Mouse (Mus musculus) right cerebral cortex, postnatal 25 days (tissue): ENCODE measurements at regions not wholly inside any gene's neighbourhood (a gene's known extent, or its start where the extent isn't known, plus 50 kb on each side); places are given as distances from the start of the nearest gene placed in this dataset.
"Not testable (repeated sequence)": the region's sequence is repeated elsewhere in the genome, so short reads cannot be mapped to it uniquely, and the experiment has no call there.

Source experiments
- DNase-seq: peaks from one replicate; pipeline ENCODE4 v3.0.0; 2022

DNA sequence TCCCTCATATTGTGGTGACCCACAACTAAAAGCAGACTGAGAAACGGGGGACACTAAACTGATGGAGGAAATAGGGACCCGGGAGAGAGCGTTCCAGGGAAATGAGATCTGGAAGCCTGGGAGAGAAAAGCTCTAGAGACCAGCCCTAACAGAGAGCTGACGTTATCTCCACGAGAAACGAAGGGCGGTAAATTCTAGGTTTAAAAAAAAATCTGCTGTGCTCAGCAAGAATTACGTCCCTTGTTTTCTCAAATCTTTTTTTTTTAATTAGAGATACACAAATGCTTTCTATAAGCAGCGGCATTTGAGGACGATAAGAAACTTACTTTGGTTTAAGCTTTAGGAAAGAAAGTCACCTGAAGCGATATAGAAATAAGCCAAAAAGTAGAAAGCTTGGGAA is 145.7 kb downstream of the Cand1 start:
- DNase-seq: no peak

GRCm38 (mm10) chr10:119087886-119088285 is 152.0 kb downstream of the Cand1 start:
- no peak for DNase-seq

DNA sequence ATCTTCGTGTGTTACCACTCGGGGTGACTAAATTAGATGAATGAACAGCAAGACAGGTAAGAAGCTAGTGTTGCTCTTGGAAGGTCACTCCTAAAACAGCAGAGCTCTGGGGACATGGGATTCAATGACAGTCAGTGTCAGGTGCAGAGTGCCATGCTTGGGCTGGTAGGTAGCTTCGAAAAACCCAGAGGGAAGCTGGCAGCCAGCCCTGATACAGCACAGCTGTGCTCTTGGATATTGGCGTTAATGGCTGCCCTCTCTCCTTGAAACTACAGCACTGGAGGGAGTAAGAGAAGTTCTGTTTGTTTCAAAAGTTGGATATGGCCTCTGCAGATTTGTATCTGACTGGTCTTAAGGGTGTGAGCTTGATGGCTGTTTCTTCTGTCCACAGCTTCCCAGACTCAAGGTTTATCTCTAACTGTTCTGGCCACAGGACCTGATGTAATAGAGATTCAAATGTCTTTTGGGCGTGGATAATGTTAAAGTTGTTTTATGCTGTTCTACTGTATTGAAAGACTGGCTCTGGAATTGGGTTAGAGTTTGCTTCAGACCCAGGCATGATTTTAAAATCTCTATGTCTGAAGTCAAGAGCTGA is 152.7 kb downstream of the Cand1 start:
- no peak for DNase-seq

- DNase-seq: no peak
Observed at GRCm38 (mm10) chr10:119086450-119086849, 153.4 kb downstream of the Cand1 start.

GRCm38 (mm10) chr10:119083431-119083830 is 156.4 kb downstream of the Cand1 start:
- no peak for DNase-seq

- DNase-seq: no peak
Observed at GRCm38 (mm10) chr10:119082861-119083260, 157.0 kb downstream of the Cand1 start.

- not testable (repeated sequence) for DNase-seq
Observed at GRCm38 (mm10) chr10:119081766-119082165, 158.1 kb downstream of the Cand1 start.

GRCm38 (mm10) chr10:119076100-119076566 is 163.7 kb downstream of the Cand1 start:
- DNase-seq: no peak

GRCm38 (mm10) chr10:119074887-119075286 is 165.0 kb downstream of the Cand1 start:
- no peak for DNase-seq

DNA sequence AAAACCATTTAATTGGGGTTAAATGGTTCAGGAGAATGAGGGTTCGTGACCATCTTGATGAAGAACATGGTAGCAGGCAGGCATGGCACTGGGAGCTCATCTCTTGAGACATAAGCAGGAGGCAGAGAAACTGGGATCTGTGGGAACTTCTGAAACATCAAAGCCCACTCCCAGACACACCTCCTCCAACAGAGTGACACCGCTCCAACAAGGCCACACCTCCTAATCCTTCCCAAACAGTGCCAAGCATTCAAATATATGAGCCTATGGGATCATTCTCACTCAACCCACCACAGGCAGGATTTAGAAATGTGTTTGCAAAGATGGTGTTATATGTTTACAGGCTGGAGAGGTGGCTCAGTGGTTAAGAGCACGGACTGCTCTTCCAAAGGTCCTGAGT is 165.9 kb downstream of the Cand1 start:
- DNase-seq: no peak

DNA sequence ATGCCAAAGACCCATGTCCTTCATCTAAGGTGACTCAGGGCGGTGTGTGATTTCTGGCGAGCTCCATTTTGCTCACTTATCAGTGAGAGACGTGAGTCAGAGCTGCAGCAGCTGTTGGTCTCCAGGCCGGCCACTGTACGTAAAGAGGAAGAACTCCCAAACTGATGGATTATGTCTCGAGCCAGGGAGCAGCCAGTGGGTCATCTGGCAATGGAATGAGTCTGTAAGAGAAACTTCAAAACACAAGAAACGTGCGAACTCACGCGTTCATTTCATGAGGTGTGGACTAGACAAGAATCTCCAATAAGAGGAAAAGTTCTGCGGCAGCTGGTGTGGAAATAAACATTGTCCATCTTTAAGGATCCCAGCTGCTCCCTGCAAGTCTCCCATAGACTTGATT is 170.4 kb downstream of the Cand1 start:
- no peak for DNase-seq

- no peak for DNase-seq
Observed at GRCm38 (mm10) chr10:119067838-119068237, 172.0 kb downstream of the Cand1 start.

GRCm38 (mm10) chr10:119067366-119067765 is 172.5 kb downstream of the Cand1 start:
- DNase-seq: no peak

GRCm38 (mm10) chr10:119065974-119066373 is 173.9 kb downstream of the Cand1 start:
- DNase-seq: peak; percentile 54

DNA sequence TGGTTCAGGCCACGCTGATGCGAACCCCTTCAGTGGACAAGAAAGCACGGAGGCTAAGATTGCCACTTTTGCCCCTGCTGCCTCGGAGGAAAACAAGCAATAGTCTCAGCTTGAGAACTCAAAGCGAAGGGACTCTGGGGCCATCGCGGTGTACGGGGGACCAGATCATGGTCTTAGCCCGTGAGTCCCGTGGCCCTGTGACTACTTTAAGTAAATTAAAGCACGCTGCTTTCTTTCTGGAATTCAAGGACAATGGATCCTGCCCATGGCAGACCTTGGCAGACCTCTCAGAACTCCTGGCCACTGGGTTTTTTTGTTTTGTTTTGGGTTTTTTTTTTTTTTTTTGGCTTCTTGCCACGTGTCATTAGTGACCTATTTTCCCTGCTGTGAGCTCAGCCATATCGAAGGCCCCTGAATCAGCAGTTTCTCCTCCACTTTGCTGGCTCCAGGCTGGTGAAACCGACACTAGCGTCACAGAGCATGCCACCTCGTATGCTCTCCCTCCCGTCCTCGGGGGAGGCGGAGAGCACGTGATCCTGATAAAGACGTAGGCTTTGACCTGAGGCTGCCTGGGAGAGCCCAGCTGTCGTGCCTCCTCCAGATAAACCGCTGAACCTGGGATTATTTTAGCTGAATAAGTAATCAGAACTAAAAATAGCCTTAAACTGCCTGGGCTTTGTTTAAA is 174.6 kb downstream of the Cand1 start:
- no peak for DNase-seq

- DNase-seq: no peak
Observed at GRCm38 (mm10) chr10:119064218-119064617, 175.6 kb downstream of the Cand1 start.

DNA sequence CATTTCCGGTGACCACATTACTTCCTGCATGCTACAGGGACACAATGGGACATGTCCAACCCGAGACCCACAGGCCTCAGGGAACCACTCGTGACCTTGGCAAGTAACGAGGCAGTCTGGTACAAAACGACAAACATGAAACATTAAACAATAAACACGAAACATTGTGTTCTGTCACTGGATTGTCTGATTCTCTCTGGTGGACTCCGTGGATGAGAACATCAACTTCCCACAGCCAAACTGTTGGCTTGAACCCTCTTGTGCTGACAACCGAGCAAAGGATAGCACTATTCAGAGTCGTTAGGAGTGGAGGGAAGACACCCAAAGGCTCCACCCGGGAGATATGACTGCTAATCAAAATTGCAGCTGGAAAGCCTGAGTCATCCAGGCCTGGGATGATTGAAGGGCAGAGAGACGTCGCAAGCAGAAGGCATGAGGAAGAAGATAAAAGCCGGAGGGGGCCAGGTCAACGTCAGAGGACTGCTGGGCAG is 176.6 kb downstream of the Cand1 start:
- no peak for DNase-seq

GRCm38 (mm10) chr10:119061958-119062599 is 177.8 kb downstream of the Cand1 start:
- DNase-seq: no peak

- no peak for DNase-seq
Observed at GRCm38 (mm10) chr10:119061349-119061850, 178.5 kb downstream of the Cand1 start.

DNA sequence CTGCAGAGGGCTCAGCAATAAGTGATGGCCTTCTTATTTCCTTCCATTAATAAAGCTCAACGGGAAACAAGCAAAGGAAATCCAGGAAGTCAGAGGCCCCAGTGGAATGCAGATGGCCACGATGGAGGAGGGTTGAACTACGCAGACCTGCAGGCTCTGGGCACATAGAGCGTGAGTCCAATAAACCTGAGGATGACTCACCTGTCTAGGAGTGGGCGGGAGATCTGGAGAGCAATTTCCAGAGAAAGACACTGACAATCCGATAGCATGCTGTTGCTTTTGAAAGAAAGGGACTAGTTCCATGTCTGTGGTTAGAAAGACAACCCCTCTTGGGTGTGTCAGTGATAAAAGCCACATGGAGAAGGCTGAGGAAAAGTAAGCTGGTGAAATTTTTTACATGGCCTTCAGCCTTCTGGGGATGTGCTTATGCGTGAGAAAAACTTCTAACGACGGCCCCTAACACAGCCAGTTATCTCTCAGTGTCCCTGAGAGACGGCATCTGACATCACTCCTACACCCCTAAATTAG is 181.3 kb downstream of the Cand1 start:
- DNase-seq: no peak

DNA sequence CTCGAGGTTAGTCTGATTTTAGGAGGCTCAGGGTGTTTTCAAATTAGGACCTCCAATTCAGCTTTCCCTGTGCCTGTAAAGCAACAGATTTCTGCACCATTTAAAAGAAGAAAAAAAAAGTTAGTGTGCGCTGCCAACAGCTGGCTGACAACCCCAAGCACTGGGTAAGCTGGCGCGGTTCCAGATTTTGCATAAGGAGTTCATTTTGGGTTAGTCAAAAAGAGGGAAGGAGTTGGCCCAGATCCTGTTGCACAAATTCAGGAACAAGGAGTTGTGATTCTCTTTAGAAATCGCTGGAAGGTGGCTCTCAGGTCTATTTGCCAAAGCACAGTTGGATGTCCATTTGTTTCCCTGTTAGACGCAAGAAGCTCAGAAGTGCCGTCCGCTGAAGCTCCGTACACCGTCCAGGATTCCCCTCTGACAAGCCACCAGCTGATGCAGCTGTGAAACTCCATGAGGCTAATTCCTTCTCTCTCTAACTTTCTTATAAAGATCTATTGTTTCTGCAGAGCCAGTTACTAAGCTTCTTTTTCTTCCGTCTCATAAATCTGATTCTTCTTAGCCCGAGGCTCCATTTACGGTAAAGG is 184.6 kb downstream of the Cand1 start:
- DNase-seq: peak; percentile 55

DNA sequence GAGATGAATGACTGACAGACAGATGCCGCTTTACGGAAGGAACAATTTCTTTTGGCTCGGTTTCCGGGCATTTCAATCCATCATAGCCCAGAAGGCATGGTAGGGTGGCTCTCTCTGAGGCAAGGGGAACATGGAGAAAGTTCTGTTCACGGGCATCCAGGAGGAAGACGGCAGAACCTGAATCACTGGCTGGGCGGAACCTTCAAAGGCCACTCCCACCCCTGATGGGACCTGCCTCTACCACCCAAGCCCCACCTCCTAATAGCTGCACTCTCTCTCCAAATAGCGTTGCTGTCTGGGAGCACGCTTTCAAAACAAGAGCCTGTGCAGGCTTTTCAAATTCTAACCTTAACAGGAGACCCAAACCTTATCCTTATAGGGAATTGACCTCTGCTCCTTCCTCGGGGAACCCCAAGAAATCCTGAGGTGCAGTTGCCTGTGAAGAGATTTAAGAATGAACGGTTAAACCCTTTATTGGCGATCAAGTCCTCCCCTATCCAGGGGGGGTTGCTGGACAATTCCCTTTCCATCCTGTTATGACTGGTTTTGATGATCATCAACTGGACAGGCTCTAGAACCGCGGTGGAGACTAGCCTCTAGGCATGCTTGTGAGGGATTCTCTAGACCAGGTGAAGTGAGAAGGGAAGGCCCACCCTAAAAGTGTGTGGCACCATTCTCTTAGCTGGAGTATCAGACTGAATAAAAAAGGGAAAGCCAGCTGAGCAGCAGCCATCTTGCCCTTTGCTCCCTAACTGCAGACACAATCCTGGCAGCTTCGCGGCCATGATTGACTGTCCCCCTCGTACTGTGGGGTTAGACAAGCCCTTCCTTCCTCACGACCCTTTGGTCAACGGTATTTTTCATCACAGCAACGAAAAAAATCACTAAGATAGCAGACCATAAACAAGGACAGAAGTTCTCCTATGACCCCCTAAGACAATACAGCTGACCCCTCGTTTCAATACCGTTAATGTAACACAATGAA is 184.5 kb upstream of the Dyrk2 start:
- no peak for DNase-seq
